Mouse (Mus musculus) kidney, adult 2 months (tissue): ENCODE results near the gene Uvrag. TPM values are rescaled to one million over a fixed set of nuclear protein-coding genes. Genes with fewer than 3 reads are reported as not detected.

Experiments
- DNase-seq: peaks from one replicate; pipeline ENCODE4 v3.0.0; 2021
- H3K27ac ChIP-seq: fragments of 200-500 bp; 2 replicates; pipeline ENCODE4 v1.5.1; 2012; ENCODE audit warnings: low read depth, low read length, control low read depth, inconsistent platforms; ENCODE audit not compliant: insufficient read depth
- H3K27me3 ChIP-seq: fragments of 200-500 bp; replicated peaks from 2 replicates; pipeline ENCODE4 v1.6.1; 2012; ENCODE audit warnings: mild to moderate bottlenecking, moderate library complexity, low read length, inconsistent platforms; ENCODE audit not compliant: control insufficient read depth, insufficient read depth
- H3K36me3 ChIP-seq: fragments of 200-500 bp; 2 replicates; pipeline ENCODE4 v1.6.1; 2012; ENCODE audit warnings: mild to moderate bottlenecking, moderate library complexity, low read length, inconsistent platforms; ENCODE audit not compliant: control insufficient read depth, insufficient read depth
- H3K4me1 ChIP-seq: fragments of 200-500 bp; 2 replicates; pipeline ENCODE4 v1.6.1; 2011; ENCODE audit warnings: low read length; ENCODE audit not compliant: control insufficient read depth, insufficient read depth
- H3K4me3 ChIP-seq: fragments of 200-500 bp; 2 replicates; pipeline ENCODE4 v1.5.1; 2011; ENCODE audit warnings: mild to moderate bottlenecking, low read depth, low read length, control low read depth; ENCODE audit not compliant: insufficient read depth
- CTCF ChIP-seq: fragments of 200-500 bp; conservative IDR thresholded peaks from 2 replicates; pipeline ENCODE4 v1.5.1; 2011; ENCODE audit warnings: low read depth, mild to moderate bottlenecking, control low read depth, low read length, moderate library complexity, mixed read lengths; ENCODE audit not compliant: insufficient read depth, insufficient read length
- POLR2A ChIP-seq: fragments of 200-500 bp; IDR thresholded peaks from one replicate; pipeline ENCODE4 v1.6.1; 2011; ENCODE audit warnings: low read depth, low read length, control low read depth
- WGBS: fragments of 180-500 bp; shearing (Covaris S2); methylation state at CpG from one replicate; pipeline ENCODE4 v1.1.7; 2018; 5-methylcytosine and 5-hydroxymethylcytosine counted together
- polyA plus RNA-seq: library from polyadenylated mRNA; depleted of rRNA; stranded (reverse); fragments of >200 nt; gene quantifications from 2 replicates; pipeline ENCODE4 v1.2.3, GENCODE M21; 2012

Gene Uvrag
- polyA plus RNA-seq, 1 experiment = 8.0 TPM

GRCm38 (mm10) chr7:99156737-99157136 lies 15.8 kb upstream of the Uvrag start:
- no peak overlapping the region for H3K27ac ChIP-seq
- peaks cover 43% of the 10 kb centered on the region for H3K4me1 ChIP-seq
- TF ChIP-seq CTCF (no peak), POLR2A (no peak)
- no peaks in the 10 kb centered on the region; the same call in 1 of the 2 replicates for H3K36me3 ChIP-seq
- WGBS = 87% methylated on average over 10 of the region's 10 CpGs
- no peak overlapping the region for H3K4me3 ChIP-seq
- DNase-seq = no peak
- no peaks in the 10 kb centered on the region for H3K27me3 ChIP-seq

DNA sequence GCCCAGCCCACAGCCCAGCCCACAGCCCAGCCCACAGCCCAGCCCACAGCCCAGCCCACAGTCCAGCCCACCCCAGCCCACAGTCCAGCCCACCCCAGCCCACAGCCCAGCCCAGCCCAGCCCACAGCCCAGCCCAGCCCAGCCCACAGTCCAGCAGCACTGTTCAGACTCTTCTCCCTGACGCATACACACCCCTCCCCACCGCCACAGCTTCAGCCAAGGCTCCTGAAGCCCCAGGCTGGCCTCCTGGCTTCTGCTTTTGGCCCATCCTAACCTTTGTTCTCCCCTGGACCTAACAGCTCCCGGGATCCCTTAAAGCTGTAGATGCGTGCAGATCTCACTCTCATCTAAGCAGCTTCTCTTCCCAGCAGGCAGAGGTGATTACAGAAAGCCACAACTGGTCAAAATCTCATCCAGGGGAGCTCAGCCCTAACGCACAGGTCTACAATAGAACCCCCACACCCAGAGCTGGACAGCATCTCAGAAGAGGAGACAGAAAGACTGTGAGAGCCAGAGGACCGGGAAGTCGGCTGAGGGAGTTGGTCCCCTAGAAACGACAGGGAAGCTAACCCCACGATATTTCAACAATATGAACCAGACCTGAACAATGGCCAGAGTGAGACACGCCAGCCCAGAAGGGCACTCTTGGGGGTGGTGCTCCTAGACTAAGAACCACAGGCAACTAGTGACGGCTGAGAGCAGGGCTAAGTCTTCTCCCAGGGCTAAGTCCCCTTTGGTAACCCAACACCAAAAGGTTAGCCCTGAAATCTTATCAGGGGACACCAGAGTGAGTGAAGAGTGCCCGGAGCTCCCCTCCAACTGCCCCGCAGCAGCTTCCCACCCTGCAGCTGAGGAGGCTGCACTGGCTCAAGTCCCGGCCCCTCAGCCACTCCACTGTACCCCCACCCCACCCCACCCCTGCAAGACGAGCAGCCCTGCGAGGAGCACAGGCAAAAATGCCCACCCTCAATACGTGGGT lies 14.7 kb upstream of the Uvrag start:
- H3K27ac ChIP-seq = 0 out of 2 replicates have a peak overlapping the region, but pooled peaks have one; percentile 8
- H3K27me3 ChIP-seq = no peaks in the 10 kb centered on the region
- WGBS = 19% methylated on average over 17 of the region's 17 CpGs
- no peaks in the 10 kb centered on the region; the same call in 1 of the 2 replicates for H3K36me3 ChIP-seq
- TF ChIP-seq POLR2A (no peak), CTCF (no peak)
- peaks cover 33% of the 10 kb centered on the region for H3K4me1 ChIP-seq
- no peak overlapping the region for H3K4me3 ChIP-seq
- peak; percentile 79 for DNase-seq

DNA sequence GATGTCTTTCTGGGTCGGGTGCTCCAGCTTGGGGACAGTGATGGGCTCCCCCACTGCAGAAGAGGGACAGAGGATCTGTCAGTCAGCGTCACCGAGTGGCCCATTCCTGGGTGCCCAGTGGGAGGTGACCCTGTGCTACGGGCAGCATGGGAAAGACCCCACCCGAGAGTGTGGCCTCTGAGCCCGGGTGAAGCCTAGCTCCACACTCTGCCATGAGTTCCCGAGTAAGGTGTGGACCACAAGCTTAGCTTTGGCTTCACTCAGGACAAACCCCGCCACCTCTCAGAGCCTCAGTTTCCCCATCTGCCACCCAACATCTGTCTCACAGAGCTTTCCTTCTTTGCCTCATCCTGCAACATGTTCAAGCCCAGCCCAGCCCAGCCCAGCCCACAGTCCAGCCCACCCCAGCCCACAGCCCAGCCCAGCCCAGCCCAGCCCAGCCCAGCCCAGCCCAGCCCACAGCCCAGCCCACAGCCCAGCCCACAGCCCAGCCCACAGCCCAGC lies 13.8 kb upstream of the Uvrag start:
- TF ChIP-seq CTCF = no peak
- no peak for TF ChIP-seq POLR2A
- Histone ChIP-seq H3K4me1 (peaks cover 30% of the 10 kb centered on the region; the same call in 1 of the 2 replicates), H3K27me3 (no peaks in the 10 kb centered on the region), H3K4me3 (no peak overlapping the region), H3K27ac (no peak overlapping the region), H3K36me3 (no peaks in the 10 kb centered on the region; the same call in 1 of the 2 replicates)
- WGBS = 64% methylated on average over 8 of the region's 8 CpGs
- DNase-seq = no peak

DNA sequence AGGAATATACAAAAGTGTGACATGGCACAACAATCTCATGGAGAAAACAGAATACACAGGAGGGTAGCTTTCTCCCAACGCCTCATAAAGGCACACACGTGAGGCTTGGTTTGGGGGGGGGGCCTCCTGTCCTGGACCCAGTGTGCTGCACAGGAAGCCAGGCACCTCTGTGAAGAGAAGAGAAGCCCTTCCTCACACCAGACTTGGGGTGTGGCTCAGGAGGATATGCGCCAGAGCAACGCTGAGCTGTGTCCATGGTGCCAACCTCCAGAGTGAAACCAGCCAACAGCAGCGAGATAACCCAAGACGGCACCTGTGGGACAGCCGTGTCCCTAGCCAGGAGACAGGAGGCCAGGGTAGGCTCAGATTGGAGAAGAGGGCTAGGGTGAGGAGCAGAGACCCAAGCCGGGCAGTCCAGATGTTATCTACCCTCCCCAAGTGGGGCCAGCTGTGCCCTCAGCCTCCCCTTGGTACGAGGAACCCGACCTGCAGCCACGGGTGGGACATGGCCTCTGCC lies 12.8 kb upstream of the Uvrag start:
- Histone ChIP-seq H3K27ac (no peak overlapping the region), H3K27me3 (no peaks in the 10 kb centered on the region), H3K4me1 (peaks cover 23% of the 10 kb centered on the region; the same call in 1 of the 2 replicates), H3K4me3 (no peak overlapping the region), H3K36me3 (no peaks in the 10 kb centered on the region; the same call in 1 of the 2 replicates)
- 84% methylated on average over 11 of the region's 11 CpGs for WGBS
- no peak for DNase-seq
- TF ChIP-seq POLR2A (no peak), CTCF (no peak)

DNA sequence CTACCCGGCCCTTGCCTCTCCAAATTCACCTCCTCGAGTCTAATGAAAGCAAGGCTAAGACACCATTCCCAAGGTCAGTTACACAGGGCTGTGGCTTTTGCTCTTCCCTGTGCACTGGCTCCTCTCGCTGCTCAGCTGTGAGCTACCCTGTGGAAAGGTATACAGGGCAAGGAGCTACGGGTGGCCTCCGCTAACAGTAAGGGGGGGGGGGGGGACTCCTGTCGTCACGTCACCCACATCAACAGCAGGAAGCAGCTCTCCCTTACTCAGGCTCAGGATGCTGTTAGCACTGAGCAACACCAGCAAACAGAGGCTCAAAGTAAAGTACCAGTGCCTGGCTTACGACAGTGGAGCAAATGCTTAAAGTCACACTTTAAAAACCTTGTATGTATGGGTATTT lies 11.8 kb upstream of the Uvrag start:
- no peak for TF ChIP-seq POLR2A
- TF ChIP-seq CTCF = no peak
- H3K27me3 ChIP-seq = no peaks in the 10 kb centered on the region
- no peak for DNase-seq
- H3K4me3 ChIP-seq = no peak overlapping the region
- H3K36me3 ChIP-seq = no peaks in the 10 kb centered on the region; the same call in 1 of the 2 replicates
- H3K27ac ChIP-seq = no peak overlapping the region
- WGBS = 84% methylated on average over 8 of the region's 8 CpGs
- peaks cover 19% of the 10 kb centered on the region; the same call in 1 of the 2 replicates for H3K4me1 ChIP-seq

- H3K4me3 ChIP-seq = no peak overlapping the region
- TF ChIP-seq POLR2A = no peak
- TF ChIP-seq CTCF = peak; percentile 94
- H3K4me1 ChIP-seq = peaks cover 9% of the 10 kb centered on the region; the same call in 1 of the 2 replicates
- H3K27ac ChIP-seq = no peak overlapping the region
- WGBS = under 1% methylated on average over 7 of the region's 7 CpGs
- no peaks in the 10 kb centered on the region for H3K36me3 ChIP-seq
- no peaks in the 10 kb centered on the region for H3K27me3 ChIP-seq
- peak; percentile 98 for DNase-seq
These were observed 10.4 kb upstream of the Uvrag start for GRCm38 (mm10) chr7:99151342-99151741.

DNA sequence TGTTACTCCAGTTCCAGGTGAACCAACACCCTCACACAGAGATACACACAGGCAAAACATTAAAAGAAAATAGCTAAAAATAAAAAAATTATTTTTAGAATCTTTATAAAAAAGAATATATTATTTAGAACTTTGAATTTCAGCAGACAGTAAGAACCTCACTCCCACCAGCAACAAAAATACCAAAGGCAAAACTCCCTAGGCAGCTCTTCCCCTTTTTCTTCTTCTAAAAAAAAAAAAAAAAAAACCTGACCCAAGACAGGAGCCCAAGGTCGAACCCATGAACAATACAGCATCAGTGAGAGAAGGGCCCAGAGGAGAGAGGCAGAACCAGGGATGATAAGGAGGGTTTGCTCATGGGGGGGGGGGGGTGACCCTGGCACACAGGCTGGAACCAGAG lies 8.1 kb upstream of the Uvrag start:
- H3K27ac ChIP-seq = no peak overlapping the region
- H3K36me3 ChIP-seq = no peaks in the 10 kb centered on the region
- WGBS = 54% methylated on average over 1 of the region's 1 CpGs
- DNase-seq = no peak
- TF ChIP-seq POLR2A (no peak), CTCF (no peak)
- H3K4me3 ChIP-seq = no peak overlapping the region
- no peaks in the 10 kb centered on the region for H3K27me3 ChIP-seq
- no peaks in the 10 kb centered on the region for H3K4me1 ChIP-seq
